Mouse (Mus musculus) spleen, adult 2 months (tissue): ENCODE measurements around the gene 2610002M06Rik. TPM values are rescaled to one million over a fixed set of nuclear protein-coding genes. Genes with fewer than 3 reads are reported as not detected.

Experiments used
- DNase-seq, 2 experiments: peaks; one replicate each; pipeline versions ENCODE4 v3.0.0 to v3.0.0-alpha.2; 2012 to 2021; ENCODE audit warnings: low spot score in 2 of 2, low read depth in 1 of 2
- H3K27ac ChIP-seq: fragments of 200-500 bp; 2 replicates; pipeline ENCODE4 v1.5.1; 2012; ENCODE audit warnings: low read length, inconsistent platforms; ENCODE audit not compliant: insufficient read depth
- H3K27me3 ChIP-seq: fragments of 200-500 bp; 2 replicates; pipeline ENCODE4 v1.6.1; 2012; ENCODE audit warnings: mild to moderate bottlenecking, moderate library complexity, low read length, inconsistent platforms; ENCODE audit not compliant: control insufficient read depth, insufficient read depth
- H3K36me3 ChIP-seq: fragments of 200-500 bp; 2 replicates; pipeline ENCODE4 v1.6.1; 2012; ENCODE audit warnings: mild to moderate bottlenecking, low read length, inconsistent platforms; ENCODE audit not compliant: control insufficient read depth, insufficient read depth
- H3K4me1 ChIP-seq: fragments of 200-500 bp; 2 replicates; pipeline ENCODE4 v1.6.1; 2011; ENCODE audit warnings: inconsistent platforms; ENCODE audit not compliant: control insufficient read depth, insufficient read depth, insufficient read length
- H3K4me3 ChIP-seq: fragments of 200-500 bp; 2 replicates; pipeline ENCODE4 v1.5.1; 2011; ENCODE audit warnings: mild to moderate bottlenecking, inconsistent platforms; ENCODE audit not compliant: insufficient read depth, insufficient read length; ENCODE audit errors: extremely low read depth
- CTCF ChIP-seq: fragments of 200-500 bp; IDR thresholded peaks from 2 replicates; pipeline ENCODE4 v1.5.1; 2011; ENCODE audit warnings: mild to moderate bottlenecking, inconsistent platforms; ENCODE audit not compliant: insufficient read depth, insufficient read length, insufficient replicate concordance; ENCODE audit errors: extremely low read depth
- POLR2A ChIP-seq: fragments of 200-500 bp; IDR thresholded peaks from 2 replicates; pipeline ENCODE4 v1.6.1; 2011; ENCODE audit warnings: low read depth, low read length, inconsistent platforms
- WGBS: fragments of 180-500 bp; shearing (Covaris S2); methylation state at CpG from one replicate; pipeline ENCODE4 v1.1.7; 2018; 5-methylcytosine and 5-hydroxymethylcytosine counted together
- polyA plus RNA-seq: library from polyadenylated mRNA; depleted of rRNA; stranded (reverse); fragments of >200 nt; gene quantifications from 2 replicates; pipeline ENCODE4 v1.2.3, GENCODE M21; 2012; rRNA removed

2610002M06Rik gene
- polyA plus RNA-seq, 1 experiment = 1.1 TPM

DNA sequence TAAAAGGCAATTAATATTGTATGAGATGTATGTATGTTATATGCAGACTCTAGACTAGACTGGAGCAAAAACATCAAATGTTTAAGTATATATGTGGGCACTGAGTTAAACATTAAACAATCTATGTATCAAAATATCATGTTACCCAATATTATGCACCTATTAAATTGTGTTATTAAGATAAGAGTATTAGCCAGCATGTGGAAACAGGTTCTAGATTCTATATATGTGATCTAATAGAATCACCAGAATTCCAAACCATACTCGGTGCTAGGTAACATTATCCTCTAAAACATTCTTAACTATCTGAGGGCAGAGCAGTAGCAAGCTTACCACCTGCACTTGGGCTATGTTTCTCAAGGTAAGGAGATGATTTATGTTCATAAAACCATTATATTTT, 23.8 kb downstream of the 2610002M06Rik start, which contains the start of gene Tent5d:
Gene Tent5d, plus strand, starts transcription at position 301 of the 400 bp plus-strand sequence.
- no peak for DNase-seq
- Histone ChIP-seq H3K27ac (no peak within 1 kb of the TSS), H3K4me3 (no peak within 1 kb of the TSS), H3K36me3 (no peaks in the 10 kb centered on the region; the same call in 1 of the 2 replicates), H3K27me3 (no peaks in the 10 kb centered on the region), H3K4me1 (no peaks in the 10 kb centered on the region)
- TF ChIP-seq POLR2A (no peak), CTCF (no peak)
- WGBS = 85% methylated on average over 1 of the region's 1 CpGs

DNA sequence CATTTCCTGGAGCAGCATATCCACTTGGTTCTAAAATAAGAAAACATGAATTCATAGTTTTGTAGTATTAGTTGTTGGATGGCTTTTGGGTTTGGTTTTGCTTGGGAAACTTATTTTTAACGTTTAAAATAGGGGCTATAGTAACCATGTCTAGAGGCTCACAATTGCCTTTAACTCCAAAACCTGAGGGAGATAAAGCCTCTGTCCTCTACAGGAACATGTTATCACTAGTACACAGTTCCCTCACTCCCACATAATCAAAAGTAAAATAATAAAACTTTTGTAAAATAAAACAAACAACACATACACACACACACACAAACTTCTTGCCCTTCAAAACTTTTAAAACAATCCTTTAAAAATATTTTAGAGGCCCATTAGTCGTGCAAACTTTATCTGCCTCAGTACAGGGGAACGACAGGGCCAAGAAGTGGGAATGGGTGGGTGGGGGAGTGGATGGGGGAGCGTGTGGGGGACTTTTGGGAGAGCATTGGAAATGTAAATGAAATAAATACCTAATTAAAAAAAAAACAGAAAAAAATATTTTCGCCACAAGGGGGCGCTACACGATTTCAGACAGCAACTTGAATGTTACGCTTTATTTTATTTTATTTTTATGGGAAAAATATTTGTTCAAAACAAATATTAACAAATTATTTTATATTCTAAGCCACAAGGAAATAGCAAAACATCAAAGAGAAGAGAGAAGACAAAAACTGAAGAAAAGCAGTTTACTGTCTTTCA, 25.2 kb downstream of the 2610002M06Rik start:
- Histone ChIP-seq H3K4me3 (no peak overlapping the region), H3K4me1 (no peaks in the 10 kb centered on the region), H3K36me3 (no peaks in the 10 kb centered on the region; the same call in 1 of the 2 replicates), H3K27me3 (no peaks in the 10 kb centered on the region), H3K27ac (no peak overlapping the region)
- no peak for TF ChIP-seq POLR2A
- 33% methylated on average over 8 of the region's 8 CpGs for WGBS
- no peak for DNase-seq

DNA sequence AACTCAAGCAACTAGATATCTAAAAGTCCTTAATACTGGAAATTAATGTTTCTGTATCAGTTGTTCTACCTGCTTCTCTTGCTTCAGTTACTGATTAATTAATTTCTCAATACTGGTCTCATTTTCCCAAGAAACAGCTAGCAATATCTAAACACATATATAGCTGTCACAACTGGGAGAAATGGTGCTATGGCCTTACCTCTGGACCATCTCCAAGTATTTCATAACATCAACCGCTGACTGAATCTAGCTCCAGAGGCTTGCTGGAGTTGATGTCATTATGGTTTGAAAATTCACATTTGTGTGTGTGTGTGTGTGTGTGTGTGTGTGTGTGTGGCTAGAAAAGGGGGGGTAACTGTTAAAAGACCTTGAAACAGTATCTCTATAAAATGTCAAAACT, 26.0 kb downstream of the 2610002M06Rik start:
- Histone ChIP-seq H3K4me3 (no peak overlapping the region), H3K27ac (no peak overlapping the region), H3K4me1 (no peaks in the 10 kb centered on the region), H3K27me3 (no peaks in the 10 kb centered on the region), H3K36me3 (no peaks in the 10 kb centered on the region; the same call in 1 of the 2 replicates)
- no peak for DNase-seq
- WGBS = 77% methylated on average over 1 of the region's 1 CpGs
- no peak for TF ChIP-seq CTCF
- TF ChIP-seq POLR2A = no peak

DNA sequence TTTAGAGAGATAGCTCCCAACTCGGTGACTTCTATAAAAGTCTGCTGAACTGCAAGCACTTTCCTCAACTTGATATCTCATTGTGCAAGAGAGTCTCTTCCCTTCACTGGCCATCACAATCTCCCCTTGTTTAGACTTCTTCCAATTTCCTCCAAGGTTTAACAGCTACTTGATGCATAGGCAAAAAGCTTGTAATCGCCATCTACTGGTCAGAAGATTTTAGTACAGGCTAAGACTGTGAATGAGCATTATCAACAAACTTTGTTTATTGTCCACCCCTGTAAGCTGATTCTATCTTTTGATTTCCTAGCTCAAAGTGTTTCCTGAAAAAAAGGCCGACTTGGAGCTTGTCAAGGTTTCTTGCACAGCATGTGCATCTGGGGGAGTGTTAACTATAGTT, 48.2 kb downstream of the 2610002M06Rik start:
- no peaks in the 10 kb centered on the region for H3K27me3 ChIP-seq
- no peak for DNase-seq
- no peak for TF ChIP-seq CTCF
- TF ChIP-seq POLR2A = no peak
- H3K27ac ChIP-seq = no peak overlapping the region
- 26% methylated on average over 3 of the region's 3 CpGs for WGBS
- no peaks in the 10 kb centered on the region for H3K36me3 ChIP-seq
- H3K4me1 ChIP-seq = no peaks in the 10 kb centered on the region
- H3K4me3 ChIP-seq = no peak overlapping the region

Other genes starting within 250 kb of the 2610002M06Rik start
- not detected in 2 replicates for gene Tbx22, start 148.4 kb downstream of the 2610002M06Rik start, polyA plus RNA-seq
- gene Tent5d, start 23.7 kb downstream of the 2610002M06Rik start, polyA plus RNA-seq = not detected in 2 replicates
- not detected in 2 replicates for gene Gm732, start 132.1 kb upstream of the 2610002M06Rik start, polyA plus RNA-seq